Mouse (Mus musculus) spleen, adult 2 months (tissue): ENCODE results near the gene Cmtm8. TPM values are rescaled to one million over a fixed set of nuclear protein-coding genes. Genes with fewer than 3 reads are reported as not detected.

Experiments used
- DNase-seq, 2 experiments: peaks; one replicate each; pipeline versions ENCODE4 v3.0.0 to v3.0.0-alpha.2; 2012 to 2021; ENCODE audit warnings: low spot score in 2 of 2, low read depth in 1 of 2
- H3K27ac ChIP-seq: fragments of 200-500 bp; 2 replicates; pipeline ENCODE4 v1.5.1; 2012; ENCODE audit warnings: low read length, inconsistent platforms; ENCODE audit not compliant: insufficient read depth
- H3K27me3 ChIP-seq: fragments of 200-500 bp; 2 replicates; pipeline ENCODE4 v1.6.1; 2012; ENCODE audit warnings: mild to moderate bottlenecking, moderate library complexity, low read length, inconsistent platforms; ENCODE audit not compliant: control insufficient read depth, insufficient read depth
- H3K36me3 ChIP-seq: fragments of 200-500 bp; 2 replicates; pipeline ENCODE4 v1.6.1; 2012; ENCODE audit warnings: mild to moderate bottlenecking, low read length, inconsistent platforms; ENCODE audit not compliant: control insufficient read depth, insufficient read depth
- H3K4me1 ChIP-seq: fragments of 200-500 bp; 2 replicates; pipeline ENCODE4 v1.6.1; 2011; ENCODE audit warnings: inconsistent platforms; ENCODE audit not compliant: control insufficient read depth, insufficient read depth, insufficient read length
- H3K4me3 ChIP-seq: fragments of 200-500 bp; 2 replicates; pipeline ENCODE4 v1.5.1; 2011; ENCODE audit warnings: mild to moderate bottlenecking, inconsistent platforms; ENCODE audit not compliant: insufficient read depth, insufficient read length; ENCODE audit errors: extremely low read depth
- CTCF ChIP-seq: fragments of 200-500 bp; IDR thresholded peaks from 2 replicates; pipeline ENCODE4 v1.5.1; 2011; ENCODE audit warnings: mild to moderate bottlenecking, inconsistent platforms; ENCODE audit not compliant: insufficient read depth, insufficient read length, insufficient replicate concordance; ENCODE audit errors: extremely low read depth
- POLR2A ChIP-seq: fragments of 200-500 bp; IDR thresholded peaks from 2 replicates; pipeline ENCODE4 v1.6.1; 2011; ENCODE audit warnings: low read depth, low read length, inconsistent platforms
- WGBS: fragments of 180-500 bp; shearing (Covaris S2); methylation state at CpG from one replicate; pipeline ENCODE4 v1.1.7; 2018; 5-methylcytosine and 5-hydroxymethylcytosine counted together
- polyA plus RNA-seq: library from polyadenylated mRNA; depleted of rRNA; stranded (reverse); fragments of >200 nt; gene quantifications from 2 replicates; pipeline ENCODE4 v1.2.3, GENCODE M21; 2012

Cmtm8 gene
- polyA plus RNA-seq, 1 experiment, result 5.8 TPM

GRCm38 (mm10) chr9:114788697-114789096 lies 55.3 kb downstream of the Cmtm8 start:
- Histone ChIP-seq H3K36me3 (no peaks in the 10 kb centered on the region), H3K27me3 (no peaks in the 10 kb centered on the region), H3K4me1 (peaks cover 10% of the 10 kb centered on the region), H3K4me3 (no peak overlapping the region), H3K27ac (no peak overlapping the region)
- 79% methylated on average over 8 of the region's 8 CpGs for WGBS
- TF ChIP-seq POLR2A, result no peak
- no peak for TF ChIP-seq CTCF
- no peak for DNase-seq

DNA sequence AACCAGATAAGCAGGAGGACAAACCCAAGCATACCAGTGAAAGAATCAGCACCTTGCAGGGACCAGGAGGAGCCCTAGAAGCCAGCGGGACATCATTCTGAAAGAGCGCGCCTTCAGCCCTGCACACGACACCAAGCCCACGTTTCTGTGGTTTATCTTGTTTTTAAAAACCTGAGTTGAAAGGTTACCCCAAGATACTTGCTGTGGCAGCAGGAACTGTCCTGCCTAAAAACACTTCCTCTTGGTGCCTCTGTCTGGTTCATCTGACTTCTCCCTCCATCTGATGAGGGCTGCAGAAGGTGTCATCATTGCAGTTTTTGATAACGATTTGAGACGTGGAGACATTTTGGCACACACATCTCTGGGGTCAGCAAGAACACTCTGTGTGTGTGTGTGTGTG lies 56.2 kb downstream of the Cmtm8 start:
- Histone ChIP-seq H3K27me3 (no peaks in the 10 kb centered on the region), H3K4me1 (peaks cover 10% of the 10 kb centered on the region), H3K27ac (peak overlapping the region; percentile 72), H3K36me3 (no peaks in the 10 kb centered on the region), H3K4me3 (no peak overlapping the region)
- DNase-seq, result peak in 1 of 2 experiments; percentile 30
- 8% methylated on average over 7 of the region's 7 CpGs for WGBS
- TF ChIP-seq POLR2A (no peak), CTCF (no peak)

DNA sequence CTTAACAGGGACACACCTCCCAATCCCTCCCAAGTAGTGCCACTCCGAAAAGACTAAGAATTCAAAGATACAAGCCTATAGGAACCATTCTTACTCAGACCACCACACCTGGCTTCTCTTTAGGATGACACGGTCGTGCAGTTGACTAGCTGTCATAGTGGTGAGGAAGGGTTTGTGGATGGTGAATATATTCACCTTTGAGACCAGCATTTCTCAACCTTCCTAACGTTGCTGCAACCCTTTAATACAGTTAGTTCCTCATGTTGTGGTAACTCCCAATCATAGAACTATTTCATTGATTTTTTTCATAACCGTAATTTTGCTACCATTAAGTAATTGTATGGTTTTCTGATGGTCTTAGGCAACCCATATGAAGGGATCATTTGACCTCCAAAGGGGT lies 56.8 kb downstream of the Cmtm8 start:
- Histone ChIP-seq H3K27ac (peak overlapping the region; percentile 72; the same call in 1 of the 2 replicates), H3K27me3 (no peaks in the 10 kb centered on the region)
- WGBS, result 84% methylated on average over 5 of the region's 5 CpGs

DNA sequence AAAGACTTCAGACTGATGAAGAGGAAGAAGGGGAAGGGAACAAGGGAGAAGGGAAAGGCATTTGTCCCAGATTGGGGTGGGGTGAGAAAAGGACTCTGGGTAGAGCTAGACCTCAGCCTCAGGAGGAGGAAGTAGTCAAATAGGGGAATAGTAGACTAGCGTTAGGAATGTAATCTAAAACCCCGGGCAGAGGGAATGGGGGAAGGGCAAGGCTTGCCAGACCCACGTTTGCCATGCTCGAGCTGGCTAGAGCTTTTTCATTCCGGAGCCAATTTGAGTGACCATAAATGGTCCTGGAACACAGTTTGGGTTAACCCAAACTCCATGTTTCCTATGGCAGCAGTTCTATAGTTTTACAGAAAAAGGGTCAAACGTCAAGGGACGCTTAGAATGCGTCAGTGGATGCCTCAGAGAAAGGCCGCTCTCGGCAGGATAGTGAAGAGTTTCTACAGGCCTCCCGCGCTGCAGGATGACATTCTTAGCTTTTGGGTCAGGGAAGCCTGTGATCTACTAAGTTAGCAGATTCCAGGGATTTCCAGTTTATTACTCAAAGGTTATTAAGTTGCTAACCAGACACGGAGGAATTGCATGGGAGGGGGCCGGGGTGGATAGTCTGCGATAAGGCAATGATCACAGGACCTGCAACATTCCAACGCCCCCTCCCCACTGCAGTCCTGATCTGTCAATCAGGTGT lies 58.4 kb downstream of the Cmtm8 start:
- 68% methylated on average over 16 of the region's 16 CpGs for WGBS
- no peak for DNase-seq
- no peak overlapping the region for H3K27ac ChIP-seq

More for the DNA sequence above, 56.8 kb downstream of the Cmtm8 start:
- Histone ChIP-seq H3K36me3 (no peaks in the 10 kb centered on the region), H3K4me1 (peaks cover 10% of the 10 kb centered on the region), H3K4me3 (no peak overlapping the region)
- TF ChIP-seq POLR2A (no peak), CTCF (no peak)
- DNase-seq, result no peak

DNA sequence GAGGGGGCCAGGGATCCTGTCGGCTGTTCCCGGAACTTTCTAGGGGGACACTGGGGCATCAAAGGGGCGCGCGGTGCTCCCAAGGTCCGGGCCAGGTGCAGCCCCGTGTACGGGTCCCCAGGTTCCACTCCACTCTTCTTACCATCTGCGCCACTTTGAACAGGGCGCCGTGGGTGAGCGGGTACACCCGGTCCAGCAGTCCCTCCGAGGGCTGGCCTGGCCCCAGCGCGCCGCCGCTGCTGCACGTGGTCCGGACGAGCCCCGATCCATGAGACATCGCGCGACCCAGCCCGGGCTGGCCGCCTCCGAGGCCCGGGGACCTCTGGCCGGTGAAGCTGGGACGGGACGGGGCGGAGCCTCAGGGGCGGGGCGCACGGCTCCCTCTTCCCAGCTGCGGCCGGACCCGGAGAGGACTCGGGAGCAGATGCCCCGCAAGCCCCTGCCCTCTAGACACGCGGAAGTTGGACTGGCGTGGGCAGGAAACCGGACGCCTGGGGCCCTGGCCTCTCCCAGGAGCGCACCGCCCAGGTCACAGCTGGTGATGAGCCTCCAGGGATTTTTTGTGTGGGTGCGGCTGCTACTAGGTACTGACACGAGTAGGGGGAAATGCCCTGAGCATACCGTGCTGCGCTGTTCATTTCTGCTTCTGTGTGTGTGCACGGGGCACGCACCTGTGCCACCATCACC lies 62.3 kb downstream of the Cmtm8 start, which contains the start of gene Cmtm7:
TSS of gene Cmtm7 (minus strand) at position 331 of the 687 bp plus-strand sequence.
- Histone ChIP-seq H3K27ac (peak within 1 kb of the TSS; percentile 97), H3K27me3 (no peaks in the 10 kb centered on the region), H3K4me1 (peaks cover 20% of the 10 kb centered on the region), H3K36me3 (no peaks in the 10 kb centered on the region), H3K4me3 (peak within 1 kb of the TSS; percentile 95)
- peak; percentile 52 to 73 for DNase-seq
- WGBS, result under 1% methylated on average over 54 of the region's 54 CpGs
- TF ChIP-seq CTCF (no peak), POLR2A (0 out of 2 replicates have a peak, but pooled peaks have one; percentile 18)

More for the DNA sequence above, 58.4 kb downstream of the Cmtm8 start:
- no peaks in the 10 kb centered on the region for H3K36me3 ChIP-seq
- H3K4me3 ChIP-seq, result no peak overlapping the region
- H3K4me1 ChIP-seq, result peaks cover 10% of the 10 kb centered on the region
- no peaks in the 10 kb centered on the region for H3K27me3 ChIP-seq
- TF ChIP-seq CTCF (no peak), POLR2A (no peak)

DNA sequence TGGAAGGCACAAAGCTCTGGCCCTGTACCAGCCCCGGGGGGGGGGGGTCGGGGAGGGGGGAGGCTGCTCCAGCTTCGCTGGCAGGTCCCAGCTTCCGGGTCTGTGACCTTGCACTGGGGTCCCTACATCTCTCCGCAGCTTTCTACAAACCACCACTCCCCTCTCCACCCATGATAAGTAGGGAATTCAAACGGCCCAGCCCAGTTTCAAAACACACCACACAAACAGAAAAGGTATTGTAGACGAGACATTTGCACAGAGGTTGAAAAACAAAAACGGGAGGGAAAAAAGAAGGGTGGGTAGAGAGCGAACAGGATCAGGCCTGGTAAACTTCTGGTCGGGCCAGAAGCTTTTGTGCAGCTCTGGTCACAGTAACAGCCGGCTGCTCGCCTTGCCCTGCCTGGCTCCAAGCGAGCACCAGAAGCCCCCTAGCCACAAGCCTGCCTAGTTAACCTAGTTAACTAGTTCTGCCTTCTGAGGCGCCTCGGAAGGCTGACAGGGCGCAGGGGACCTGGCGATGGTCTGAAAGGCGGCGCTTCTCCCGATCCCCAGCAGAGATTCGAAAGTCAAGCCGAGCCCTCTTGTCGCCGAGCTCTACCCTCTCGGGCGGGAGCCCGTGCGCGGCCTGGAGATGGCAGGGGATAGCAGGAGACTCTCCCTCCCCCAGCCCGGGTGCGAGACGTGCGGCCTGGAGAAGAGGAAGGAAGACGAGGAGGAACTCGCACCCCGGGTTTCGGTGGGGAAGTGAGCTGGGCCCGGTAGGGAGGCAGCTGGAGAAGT lies 63.0 kb downstream of the Cmtm8 start:
- H3K27ac ChIP-seq, result peak overlapping the region; percentile 97
- WGBS, result under 1% methylated on average over 38 of the region's 38 CpGs
- peak in 1 of 2 experiments; percentile 68 for DNase-seq

More for the DNA sequence above, 63.0 kb downstream of the Cmtm8 start:
- TF ChIP-seq CTCF (no peak), POLR2A (no peak; the same call in none of the 2 replicates)
- no peaks in the 10 kb centered on the region for H3K27me3 ChIP-seq
- H3K4me1 ChIP-seq, result peaks cover 26% of the 10 kb centered on the region
- peak overlapping the region; percentile 95 for H3K4me3 ChIP-seq
- H3K36me3 ChIP-seq, result no peaks in the 10 kb centered on the region
